Mouse (Mus musculus): ENCODE measurements at regions not wholly inside any gene's neighbourhood (a gene's known extent, or its start where the extent isn't known, plus 50 kb on each side); places are given as distances from the start of the nearest gene placed in this dataset.

GRCm38 (mm10) chr3:52444420-52445119 is 176.4 kb downstream of the Foxo1 start:
- DNase-seq (ENCODE audit: low read depth) = no peak

GRCm38 (mm10) chr3:52443856-52444255 is 175.7 kb downstream of the Foxo1 start:
- DNase-seq (ENCODE audit: low read depth) = peak; percentile 50

- no peak for DNase-seq (ENCODE audit: low read depth)
Measured at GRCm38 (mm10) chr3:52429014-52429589, 161.0 kb downstream of the Foxo1 start.

- no peak for DNase-seq (ENCODE audit: low read depth)
Measured at GRCm38 (mm10) chr3:52422826-52423225, 154.7 kb downstream of the Foxo1 start.

- no peak for DNase-seq (ENCODE audit: low read depth)
Measured at GRCm38 (mm10) chr3:52416261-52416660, 148.1 kb downstream of the Foxo1 start.

- DNase-seq (ENCODE audit: low read depth) = no peak
Measured at GRCm38 (mm10) chr3:52415361-52415760, 147.2 kb downstream of the Foxo1 start.

GRCm38 (mm10) chr3:52414017-52414416 is 145.9 kb downstream of the Foxo1 start:
- DNase-seq (ENCODE audit: low read depth) = no peak

- DNase-seq (ENCODE audit: low read depth) = no peak
Measured at GRCm38 (mm10) chr3:52413187-52413746, 145.1 kb downstream of the Foxo1 start.

GRCm38 (mm10) chr3:52411356-52411755 is 143.2 kb downstream of the Foxo1 start:
- no peak for DNase-seq (ENCODE audit: low read depth)

- DNase-seq (ENCODE audit: low read depth) = no peak
Measured at GRCm38 (mm10) chr3:52409465-52409864, 141.3 kb downstream of the Foxo1 start.

- DNase-seq (ENCODE audit: low read depth) = no peak
Measured at GRCm38 (mm10) chr3:52406778-52407318, 138.7 kb downstream of the Foxo1 start.

GRCm38 (mm10) chr3:52404636-52405035 is 136.5 kb downstream of the Foxo1 start:
- DNase-seq (ENCODE audit: low read depth) = no peak

GRCm38 (mm10) chr3:52403032-52403431 is 134.9 kb downstream of the Foxo1 start:
- DNase-seq (ENCODE audit: low read depth) = no peak
